Mouse (Mus musculus) ES-Bruce4 (cell line): Measurements from ENCODE around the gene Bfsp1. TPM values are rescaled to one million over a fixed set of nuclear protein-coding genes. Genes with fewer than 3 reads are reported as not detected.
A peak's percentile ranks its signal among the peaks of the same experiment; 100 is the strongest.

Experiments
- H3K27ac ChIP-seq: 2 replicates; pipeline ENCODE4 v1.5.1; 2012; ENCODE audit warnings: low read length, inconsistent platforms; ENCODE audit not compliant: insufficient read depth
- H3K27me3 ChIP-seq: 2 replicates; pipeline ENCODE4 v1.6.1; 2012; ENCODE audit warnings: mild to moderate bottlenecking, low read length, inconsistent platforms; ENCODE audit not compliant: control insufficient read depth, poor library complexity, insufficient read depth, severe bottlenecking
- H3K36me3 ChIP-seq: 2 replicates; pipeline ENCODE4 v1.6.1; 2012; ENCODE audit warnings: inconsistent platforms, mild to moderate bottlenecking, low read length, moderate library complexity; ENCODE audit not compliant: control insufficient read depth, poor library complexity, insufficient read depth, severe bottlenecking
- H3K4me1 ChIP-seq: one replicate; pipeline ENCODE4 v1.8.1; 2011; ENCODE audit warnings: low read length; ENCODE audit not compliant: control insufficient read depth, insufficient read depth
- H3K4me3 ChIP-seq: 2 replicates; pipeline ENCODE4 v1.5.1; 2011; ENCODE audit warnings: low read depth, mild to moderate bottlenecking, low read length
- H3K9ac ChIP-seq: 2 replicates; pipeline ENCODE4 v1.6.1; 2012; ENCODE audit warnings: low read depth, mild to moderate bottlenecking, inconsistent platforms; ENCODE audit not compliant: poor library complexity, severe bottlenecking
- H3K9me3 ChIP-seq: replicated peaks from 2 replicates; pipeline ENCODE4 v1.6.1; 2012; ENCODE audit warnings: mild to moderate bottlenecking, low read length, inconsistent platforms; ENCODE audit not compliant: control insufficient read depth, poor library complexity, insufficient read depth, severe bottlenecking
- CTCF ChIP-seq: IDR thresholded peaks from one replicate; pipeline ENCODE4 v1.8.1; 2011; ENCODE audit warnings: low read depth, low read length
- EP300 ChIP-seq: IDR thresholded peaks from 2 replicates; pipeline ENCODE4 v1.6.1; 2011; ENCODE audit warnings: low read depth, low read length; ENCODE audit not compliant: insufficient read depth
- POLR2A ChIP-seq: IDR thresholded peaks from one replicate; pipeline ENCODE4 v1.8.1; 2011; ENCODE audit warnings: low read length; ENCODE audit not compliant: insufficient read depth
- polyA plus RNA-seq: library from polyadenylated mRNA; stranded (reverse); fragments of >200 nt; gene quantifications from 2 replicates; pipeline ENCODE4 v1.2.4, GENCODE M21; 2011; ENCODE audit warnings: low read depth; ENCODE audit not compliant: missing spikeins, insufficient read depth, insufficient read length

The Bfsp1 gene
- polyA plus RNA-seq, 1 experiment: 0.58 TPM

- Histone ChIP-seq H3K36me3 (no peaks in the 10 kb centered on the region), H3K4me3 (no peak overlapping the region), H3K27ac (no peak overlapping the region), H3K9me3 (no peaks in the 10 kb centered on the region), H3K27me3 (no peaks in the 10 kb centered on the region), H3K9ac (no peak overlapping the region), H3K4me1 (no peaks in the 10 kb centered on the region)
- TF ChIP-seq EP300 (no peak), CTCF (no peak), POLR2A (no peak)
These were observed 19.0 kb upstream of the Bfsp1 start for GRCm38 (mm10) chr2:143882002-143882401.

DNA sequence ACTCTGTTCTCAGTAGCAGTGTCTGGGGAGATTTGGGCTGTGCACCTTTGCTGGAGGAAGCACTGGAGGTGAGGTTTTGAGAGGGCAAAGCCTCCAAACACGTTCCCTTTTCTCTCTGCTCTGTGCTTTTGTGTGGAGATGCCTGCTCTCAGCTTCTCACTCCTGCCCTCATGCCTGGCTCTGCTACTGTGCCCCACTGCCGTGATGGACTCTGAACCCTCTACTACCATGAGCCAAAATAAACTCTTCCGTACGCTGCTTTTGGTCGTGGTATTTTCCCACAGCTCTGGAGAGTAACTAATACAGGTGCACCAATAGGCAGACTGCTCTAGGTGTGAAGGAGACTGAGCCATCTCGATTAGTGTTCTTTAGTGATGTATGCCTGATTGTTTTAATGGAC is 16.3 kb upstream of the Bfsp1 start:
- H3K4me3 ChIP-seq: no peak overlapping the region
- H3K36me3 ChIP-seq: no peaks in the 10 kb centered on the region
- no peak overlapping the region for H3K27ac ChIP-seq

DNA sequence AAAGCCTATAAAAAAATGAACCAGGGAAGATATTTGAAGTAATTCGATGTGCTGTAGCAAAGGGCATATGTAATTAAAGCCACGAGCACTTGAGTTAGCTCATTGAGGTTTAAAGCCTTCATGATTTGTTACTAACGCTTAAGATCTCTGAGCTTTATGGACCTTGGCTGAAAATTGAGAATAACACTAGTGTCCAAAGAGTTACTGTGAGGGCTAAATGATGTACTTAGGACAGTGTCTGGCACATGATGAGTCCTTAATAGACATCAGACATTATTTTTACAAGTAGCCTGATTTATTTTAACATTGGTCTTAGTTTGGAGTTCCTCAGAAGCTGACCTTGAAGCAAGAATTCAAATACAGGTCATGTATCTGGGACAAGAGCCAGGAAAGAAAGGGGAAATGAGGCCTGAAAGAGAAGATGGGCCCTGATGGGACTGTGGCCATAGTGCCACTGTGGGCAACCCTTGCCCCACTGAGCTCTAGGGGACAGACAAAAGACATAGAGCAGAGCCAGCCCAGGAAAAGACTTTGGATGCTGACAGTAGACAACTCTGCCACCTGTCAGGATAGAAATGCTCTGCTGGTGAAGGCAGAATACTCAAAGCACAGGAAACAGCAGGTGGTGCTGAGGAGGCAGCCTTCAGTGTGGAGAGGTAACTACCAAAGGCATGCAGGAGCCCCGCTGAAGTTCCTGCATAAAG is 14.1 kb upstream of the Bfsp1 start:
- TF ChIP-seq CTCF (no peak), POLR2A (no peak), EP300 (no peak)
- no peak overlapping the region for H3K4me3 ChIP-seq
- H3K27ac ChIP-seq: no peak overlapping the region
- no peaks in the 10 kb centered on the region for H3K36me3 ChIP-seq
- H3K9ac ChIP-seq: no peak overlapping the region
- no peaks in the 10 kb centered on the region for H3K4me1 ChIP-seq
- no peaks in the 10 kb centered on the region for H3K27me3 ChIP-seq
- H3K9me3 ChIP-seq: no peaks in the 10 kb centered on the region

More for the DNA sequence above, 16.3 kb upstream of the Bfsp1 start:
- H3K27me3 ChIP-seq: no peaks in the 10 kb centered on the region
- H3K9me3 ChIP-seq: no peaks in the 10 kb centered on the region
- no peaks in the 10 kb centered on the region for H3K4me1 ChIP-seq
- TF ChIP-seq POLR2A (no peak), CTCF (no peak), EP300 (no peak)
- no peak overlapping the region for H3K9ac ChIP-seq

DNA sequence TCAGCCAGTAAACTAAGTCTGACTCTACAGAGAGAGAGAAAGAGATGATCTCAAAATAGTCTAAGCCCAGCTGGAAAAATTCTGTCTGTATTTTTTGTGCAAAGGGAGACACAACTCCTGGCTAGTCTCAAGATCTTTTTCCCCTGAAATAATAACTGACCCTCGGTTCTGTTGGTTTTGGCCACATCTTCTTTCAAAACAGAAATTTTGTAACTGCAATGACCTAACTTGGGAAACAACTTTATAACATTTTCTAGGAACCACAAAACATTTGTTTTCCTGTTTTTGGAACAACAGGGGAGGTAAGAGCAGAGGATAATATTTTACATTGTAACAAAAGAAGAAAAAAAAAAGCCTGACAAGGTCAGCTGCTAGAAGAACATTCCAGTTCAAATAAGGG is 13.1 kb upstream of the Bfsp1 start:
- TF ChIP-seq POLR2A (no peak), CTCF (no peak), EP300 (no peak)
- no peak overlapping the region for H3K9ac ChIP-seq
- H3K27ac ChIP-seq: no peak overlapping the region
- H3K27me3 ChIP-seq: no peaks in the 10 kb centered on the region
- no peaks in the 10 kb centered on the region for H3K4me1 ChIP-seq
- H3K36me3 ChIP-seq: no peaks in the 10 kb centered on the region
- H3K4me3 ChIP-seq: no peak overlapping the region
- no peaks in the 10 kb centered on the region for H3K9me3 ChIP-seq

- H3K36me3 ChIP-seq: no peaks in the 10 kb centered on the region
These were observed 8.1 kb upstream of the Bfsp1 start for GRCm38 (mm10) chr2:143870936-143871688.

DNA sequence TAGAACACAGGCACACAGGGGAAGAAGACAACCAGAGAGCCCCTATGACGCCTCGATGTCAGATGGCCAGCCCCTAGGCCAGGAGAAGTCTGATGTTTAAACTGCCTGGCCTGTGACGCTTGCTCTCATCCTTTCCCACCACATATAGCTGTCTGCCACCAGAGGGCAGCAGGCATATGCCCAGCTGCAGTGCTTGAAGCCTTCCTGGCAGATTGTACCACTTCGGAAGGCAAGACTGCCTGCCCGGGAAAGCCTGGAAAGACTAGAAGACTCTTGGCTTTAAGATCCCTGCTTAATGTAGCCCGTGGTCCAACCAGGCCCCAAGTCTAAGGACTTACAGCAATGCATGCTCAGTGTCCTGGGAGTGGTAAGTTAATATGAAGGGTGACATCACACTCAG is 4.4 kb upstream of the Bfsp1 start:
- no peaks in the 10 kb centered on the region for H3K4me1 ChIP-seq
- H3K36me3 ChIP-seq: no peaks in the 10 kb centered on the region
- TF ChIP-seq EP300: no peak
- TF ChIP-seq CTCF: peak; percentile 97
- H3K27me3 ChIP-seq: no peaks in the 10 kb centered on the region
- H3K9ac ChIP-seq: no peak overlapping the region
- no peak overlapping the region for H3K4me3 ChIP-seq
- no peak overlapping the region for H3K27ac ChIP-seq
- H3K9me3 ChIP-seq: no peaks in the 10 kb centered on the region

More at GRCm38 (mm10) chr2:143870936-143871688, 8.1 kb upstream of the Bfsp1 start:
- no peak overlapping the region for H3K4me3 ChIP-seq
- H3K27me3 ChIP-seq: no peaks in the 10 kb centered on the region
- no peak overlapping the region for H3K9ac ChIP-seq
- H3K27ac ChIP-seq: no peak overlapping the region
- TF ChIP-seq CTCF (no peak), POLR2A (no peak), EP300 (no peak)
- no peaks in the 10 kb centered on the region for H3K4me1 ChIP-seq
- H3K9me3 ChIP-seq: no peaks in the 10 kb centered on the region
